Mouse (Mus musculus) right cerebral cortex, postnatal 10 days (tissue): ENCODE measurements around the gene Mnd1.

Experiments used
- DNase-seq, 2 experiments: peaks; one replicate each; pipeline ENCODE4 v3.0.0; 2021; ENCODE audit warnings: low spot score in 2 of 2

Gene Mnd1

GRCm38 (mm10) chr3:84046206-84046605 lies 109.4 kb downstream of the Mnd1 start:
- DNase-seq, result no peak

- DNase-seq, result no peak
Measured at GRCm38 (mm10) chr3:84041739-84042138, 113.8 kb downstream of the Mnd1 start.

- peak in 1 of 2 experiments; percentile 65 for DNase-seq
Measured at GRCm38 (mm10) chr3:84040476-84041082, 115.0 kb downstream of the Mnd1 start.

GRCm38 (mm10) chr3:84039646-84040475 lies 115.7 kb downstream of the Mnd1 start, which contains the start of gene Tmem131l:
Gene Tmem131l, minus strand, starts transcription at chr3:84040175.
- DNase-seq, result peak; percentile 89 to 91

- peak; percentile 57 to 61 for DNase-seq
Measured at GRCm38 (mm10) chr3:84038981-84039645, 116.5 kb downstream of the Mnd1 start.

GRCm38 (mm10) chr3:84038126-84038525 lies 117.5 kb downstream of the Mnd1 start:
- no peak for DNase-seq
